Mouse (Mus musculus) spleen, postnatal 14 days (tissue): ENCODE measurements around the gene Olfr449.

ENCODE experiments used
- DNase-seq, 2 experiments: peaks; one replicate each; pipeline ENCODE4 v3.0.0; 2021 to 2022; ENCODE audit warnings: low spot score in 2 of 2

Olfr449 gene

DNA sequence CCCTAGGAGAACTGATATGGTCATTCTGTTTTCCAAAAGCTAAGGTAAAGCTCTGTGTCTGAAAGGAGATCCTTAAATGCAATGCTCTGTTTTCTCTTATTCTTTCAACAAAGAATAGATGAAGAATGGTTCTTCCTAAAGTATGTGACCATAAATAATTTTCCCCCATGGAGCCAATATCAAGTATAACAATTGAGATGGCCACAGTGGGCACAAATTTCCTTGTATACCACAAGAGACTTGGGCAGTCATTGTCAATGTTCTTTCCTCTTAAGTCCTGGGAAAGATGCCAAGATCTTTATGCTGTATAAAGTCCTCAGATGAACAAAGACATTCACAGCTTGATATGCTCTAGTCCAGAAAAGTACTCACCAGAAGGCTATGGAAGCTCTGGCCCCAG is at the start of gene Olfr449:
TSS of gene Olfr449 (plus strand) at position 301 of the 400 bp plus-strand sequence.
- DNase-seq = no peak

DNA sequence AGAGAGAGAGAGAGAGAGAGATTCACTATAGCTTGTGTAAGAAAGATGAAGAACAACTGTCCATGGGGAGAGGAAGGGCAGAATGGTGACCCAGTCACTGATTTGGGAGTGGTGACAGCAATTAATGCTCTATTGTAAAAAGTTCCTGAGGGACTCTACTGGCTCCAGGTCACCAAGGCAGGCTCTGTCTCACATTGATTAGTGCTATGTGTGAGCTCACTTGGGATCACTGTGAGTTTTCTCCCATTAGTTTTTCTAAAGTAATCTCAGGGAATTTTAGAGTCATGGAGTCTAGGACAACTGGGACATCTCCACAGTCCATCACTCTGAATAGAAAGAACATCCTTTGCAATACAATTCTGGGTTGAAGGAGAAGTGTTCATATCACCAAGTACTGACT is 49.4 kb upstream of the Olfr449 start, which contains the start of gene Olfr452:
TSS of gene Olfr452 (plus strand) at position 301 of the 400 bp plus-strand sequence.
- no peak for DNase-seq

DNA sequence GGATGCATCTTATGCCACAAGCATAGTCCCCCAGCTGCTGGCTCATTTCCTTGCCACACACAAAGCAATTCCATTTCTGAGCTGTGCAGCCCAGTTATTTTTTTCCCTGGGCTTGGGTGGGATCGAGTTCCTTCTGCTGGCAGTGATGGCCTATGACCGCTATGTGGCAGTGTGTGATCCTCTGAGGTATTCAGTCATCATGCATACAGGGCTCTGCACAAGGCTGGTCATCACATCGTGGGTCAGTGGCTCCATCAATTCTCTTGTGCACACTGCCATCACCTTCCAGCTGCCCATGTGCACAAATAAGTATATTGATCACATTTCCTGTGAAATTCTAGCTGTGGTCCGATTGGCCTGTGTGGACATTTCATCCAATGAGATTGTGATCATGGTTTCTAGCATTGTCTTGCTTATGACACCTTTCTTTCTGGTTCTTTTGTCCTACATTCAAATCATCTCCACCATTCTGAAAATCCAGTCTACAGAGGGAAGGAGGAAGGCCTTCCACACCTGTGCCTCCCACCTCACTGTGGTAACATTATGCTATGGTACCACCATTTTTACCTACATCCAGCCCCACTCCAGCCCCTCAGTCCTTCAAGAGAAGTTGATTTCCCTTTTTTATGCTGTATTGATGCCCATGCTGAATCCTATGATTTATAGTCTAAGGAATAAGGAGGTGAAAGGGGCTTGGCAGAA is 43.8 kb upstream of the Olfr449 start:
- no peak for DNase-seq

DNA sequence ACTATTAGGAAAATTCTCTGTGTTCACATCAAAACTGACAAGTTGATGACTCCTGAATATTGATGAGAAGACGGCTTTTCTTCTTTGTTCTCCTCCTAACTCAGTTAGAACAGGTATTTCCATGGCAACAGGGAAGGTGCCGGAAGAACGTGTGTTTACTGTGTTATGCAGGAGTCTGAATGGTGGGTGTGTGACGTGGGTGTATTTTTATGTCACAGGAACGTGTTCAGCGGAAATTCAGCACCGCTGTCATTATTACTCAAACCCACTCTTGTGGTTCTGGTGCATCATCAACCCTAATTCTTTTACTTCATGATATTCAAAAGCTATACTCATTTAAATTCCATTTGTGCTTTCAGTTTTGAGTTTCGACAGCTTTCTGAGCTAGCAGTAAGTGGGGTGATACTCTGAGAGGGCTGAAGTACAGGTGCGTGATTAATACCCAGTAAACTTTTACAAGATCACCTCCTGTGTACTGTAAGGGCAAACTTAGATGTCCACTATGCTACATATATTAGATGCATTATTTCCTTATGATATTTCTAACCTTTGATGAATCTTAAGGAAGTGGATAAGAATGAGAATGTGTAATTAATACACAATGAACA is 43.1 kb upstream of the Olfr449 start:
- no peak for DNase-seq

DNA sequence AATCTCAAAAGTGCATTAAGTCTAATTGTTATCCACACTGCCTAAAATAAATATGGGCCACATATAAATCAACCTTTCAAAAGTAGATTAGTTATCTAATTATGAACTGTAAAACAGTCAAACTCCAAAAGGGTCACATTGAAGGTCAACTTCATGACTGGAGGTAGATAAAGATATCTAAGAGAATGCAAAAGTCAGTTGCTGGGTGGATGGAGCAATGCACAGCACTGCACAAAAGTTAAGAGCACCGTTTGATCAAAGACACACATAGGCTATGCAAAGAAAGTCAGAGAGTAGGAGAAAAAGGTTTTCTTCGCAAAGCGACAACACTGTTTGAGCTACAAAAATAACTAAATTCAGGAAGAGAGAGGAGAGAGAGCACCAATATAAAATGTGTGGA is 39.2 kb upstream of the Olfr449 start:
- no peak for DNase-seq

GRCm38 (mm10) chr6:42811639-42812038 is 22.5 kb upstream of the Olfr449 start, which contains the start of gene Olfr450:
Olfr450 (plus strand) TSS chr6:42811939.
- no peak for DNase-seq

GRCm38 (mm10) chr6:42860222-42860819 is 26.1 kb downstream of the Olfr449 start:
- DNase-seq = no peak

- DNase-seq = no peak
These were observed 35.5 kb downstream of the Olfr449 start for GRCm38 (mm10) chr6:42869695-42870094.

DNA sequence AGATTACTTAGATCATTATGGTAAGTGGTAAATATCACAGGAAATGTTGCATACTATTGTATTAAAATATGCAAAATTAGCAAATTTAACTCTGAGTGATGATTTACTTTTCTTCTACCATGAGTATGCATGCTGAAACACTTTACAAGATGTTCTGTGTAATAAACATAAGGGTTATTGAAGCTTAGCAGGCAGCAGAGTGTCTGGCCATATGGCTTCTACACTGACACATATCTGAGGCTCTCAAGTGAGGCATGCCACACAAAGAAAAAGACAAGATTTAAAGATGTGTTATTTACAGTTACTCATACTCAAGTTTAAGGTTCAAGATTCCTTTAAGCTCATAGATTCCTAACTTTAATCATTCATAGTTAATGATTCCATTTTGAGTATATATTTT is 42.1 kb downstream of the Olfr449 start:
- no peak for DNase-seq
